Mouse (Mus musculus) hindbrain, embryonic 14.5 days (tissue): ENCODE measurements around the gene Ccdc92. TPM values are rescaled to one million over a fixed set of nuclear protein-coding genes. Genes with fewer than 3 reads are reported as not detected.

Experiments used
- ATAC-seq: fragments of 200-750 bp; cut with Nextera tagmentation; 2 replicates; pipeline ENCODE4 v1.8.0; 2017; ENCODE audit warnings: moderate number of reproducible peaks, mild to moderate bottlenecking, moderate TSS enrichment, moderate library complexity; ENCODE audit not compliant: low FRiP score
- DNase-seq: peaks from one replicate; pipeline ENCODE4 v3.0.0-alpha.2; 2015; ENCODE audit warnings: low spot score
- H3K27ac ChIP-seq: fragments of 300-500 bp; sonication (generic); 2 replicates; pipeline ENCODE4 v1.5.1; 2014; ENCODE audit warnings: mild to moderate bottlenecking, moderate library complexity
- H3K27me3 ChIP-seq: fragments of 300-500 bp; sonication (generic); 2 replicates; pipeline ENCODE4 v1.6.1; 2014; ENCODE audit warnings: mild to moderate bottlenecking, low read length, mixed read lengths; ENCODE audit not compliant: control insufficient read depth, insufficient read depth
- H3K36me3 ChIP-seq: fragments of 300-500 bp; sonication (generic); replicated peaks from 2 replicates; pipeline ENCODE4 v1.6.1; 2014; ENCODE audit not compliant: control insufficient read depth, insufficient read depth
- H3K4me1 ChIP-seq: fragments of 300-500 bp; sonication (generic); replicated peaks from 2 replicates; pipeline ENCODE4 v1.6.1; 2014; ENCODE audit warnings: antibody characterized with exemption, low read length, mixed read lengths; ENCODE audit not compliant: control insufficient read depth, insufficient read depth
- H3K4me2 ChIP-seq: fragments of 300-500 bp; sonication (generic); replicated peaks from 2 replicates; pipeline ENCODE4 v1.6.1; 2014; ENCODE audit warnings: mild to moderate bottlenecking, moderate library complexity
- H3K4me3 ChIP-seq: fragments of 300-500 bp; sonication (generic); replicated peaks from 2 replicates; pipeline ENCODE4 v1.5.1; 2014; ENCODE audit warnings: mild to moderate bottlenecking, low read length
- H3K9ac ChIP-seq: fragments of 300-500 bp; sonication (generic); 2 replicates; pipeline ENCODE4 v1.6.1; 2014
- H3K9me3 ChIP-seq: fragments of 300-500 bp; sonication (generic); 2 replicates; pipeline ENCODE4 v1.6.1; 2016; ENCODE audit warnings: low read length; ENCODE audit not compliant: control insufficient read depth
- WGBS: fragments of 180-500 bp; shearing (Covaris S2); extraction: QIAGEN DNeasy Blood & Tissue Kit; methylation state at CpG from one replicate; pipeline ENCODE4 v1.1.7; 2014; 5-methylcytosine and 5-hydroxymethylcytosine counted together
- polyA plus RNA-seq: library from polyadenylated mRNA; unstranded; fragments of >200 nt; fragmentation: Nextera tagmentation; extraction: Ambion mirVana; gene quantifications from 2 replicates; pipeline ENCODE4 v1.2.1, GENCODE M21; 2014

The Ccdc92 gene
- polyA plus RNA-seq, 1 experiment from 2014 or later = 39.4 TPM

DNA sequence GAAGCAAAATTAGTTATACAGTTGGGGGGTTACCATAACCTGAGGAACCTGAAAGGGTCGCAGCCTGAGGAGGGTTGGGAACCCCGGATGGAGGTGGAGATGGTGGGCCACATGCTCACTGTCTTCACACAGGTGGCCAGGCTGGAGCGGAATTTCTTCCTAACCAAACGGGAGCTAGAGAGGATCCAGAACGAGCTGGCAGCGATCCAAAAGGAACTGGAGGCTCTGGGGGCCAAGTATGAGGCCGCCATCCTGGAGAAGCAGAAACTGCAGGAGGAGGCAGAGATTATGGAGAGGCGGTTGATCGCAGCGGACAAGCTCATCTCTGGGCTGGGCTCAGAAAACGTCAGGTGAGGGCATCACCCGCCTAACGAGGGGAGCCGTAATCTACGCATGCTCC is 45.2 kb downstream of the Ccdc92 start:
- Histone ChIP-seq H3K27me3 (no peaks in the 10 kb centered on the region), H3K4me3 (no peak overlapping the region), H3K36me3 (no peaks in the 10 kb centered on the region), H3K4me2 (no peak overlapping the region), H3K9ac (no peak overlapping the region), H3K4me1 (no peaks in the 10 kb centered on the region), H3K9me3 (no peaks in the 10 kb centered on the region), H3K27ac (no peak overlapping the region)
- no peak for ATAC-seq
- WGBS = 87% methylated on average over 15 of the region's 15 CpGs
- DNase-seq = no peak

DNA sequence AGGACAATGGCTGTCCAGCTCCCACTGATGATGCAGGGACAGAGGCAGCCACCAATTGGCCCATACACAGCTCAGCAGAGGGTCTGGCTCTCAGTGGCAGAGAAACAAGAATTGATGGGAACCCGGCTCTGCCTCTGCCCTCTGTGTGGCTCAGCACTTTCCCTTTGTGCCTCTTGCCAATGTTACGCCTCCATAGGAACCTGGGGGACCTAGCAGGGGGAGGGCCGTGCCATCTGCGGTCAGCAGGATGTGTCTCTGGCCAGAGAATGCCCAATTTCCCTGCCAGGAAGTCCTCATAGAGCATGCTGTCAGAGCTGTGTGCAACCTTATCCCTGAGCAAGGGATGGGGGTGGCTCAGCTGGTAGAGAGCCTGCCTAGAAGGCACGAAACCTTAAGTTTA is 47.4 kb downstream of the Ccdc92 start:
- ATAC-seq (no peak), DNase-seq (no peak)
- Histone ChIP-seq H3K27me3 (no peaks in the 10 kb centered on the region), H3K4me2 (no peak overlapping the region), H3K9me3 (no peaks in the 10 kb centered on the region), H3K36me3 (no peaks in the 10 kb centered on the region), H3K4me1 (no peaks in the 10 kb centered on the region), H3K4me3 (no peak overlapping the region), H3K9ac (no peak overlapping the region), H3K27ac (no peak overlapping the region)
- 65% methylated on average over 5 of the region's 5 CpGs for WGBS

DNA sequence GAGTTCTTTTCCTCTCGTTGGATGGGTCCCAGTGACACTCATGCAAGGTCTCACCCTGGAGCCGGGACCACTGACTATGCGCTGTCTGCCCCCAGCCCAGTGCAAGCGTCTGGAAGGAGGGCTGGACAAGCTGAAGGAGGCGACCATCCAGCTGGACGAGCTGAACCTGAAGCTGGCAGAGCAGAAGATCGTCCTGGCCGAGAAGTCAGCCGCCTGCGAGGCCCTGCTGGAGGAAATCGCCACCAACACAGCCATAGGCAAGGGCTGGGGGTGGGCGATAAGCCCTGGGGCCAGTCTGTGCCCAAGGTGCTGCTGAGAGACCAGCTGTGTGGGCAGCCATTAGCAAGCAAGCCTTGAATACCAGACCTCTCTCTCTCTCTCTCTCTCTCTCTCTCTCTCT is 49.8 kb downstream of the Ccdc92 start:
- DNase-seq = no peak
- 90% methylated on average over 12 of the region's 12 CpGs for WGBS
- H3K27ac ChIP-seq = no peak overlapping the region

DNA sequence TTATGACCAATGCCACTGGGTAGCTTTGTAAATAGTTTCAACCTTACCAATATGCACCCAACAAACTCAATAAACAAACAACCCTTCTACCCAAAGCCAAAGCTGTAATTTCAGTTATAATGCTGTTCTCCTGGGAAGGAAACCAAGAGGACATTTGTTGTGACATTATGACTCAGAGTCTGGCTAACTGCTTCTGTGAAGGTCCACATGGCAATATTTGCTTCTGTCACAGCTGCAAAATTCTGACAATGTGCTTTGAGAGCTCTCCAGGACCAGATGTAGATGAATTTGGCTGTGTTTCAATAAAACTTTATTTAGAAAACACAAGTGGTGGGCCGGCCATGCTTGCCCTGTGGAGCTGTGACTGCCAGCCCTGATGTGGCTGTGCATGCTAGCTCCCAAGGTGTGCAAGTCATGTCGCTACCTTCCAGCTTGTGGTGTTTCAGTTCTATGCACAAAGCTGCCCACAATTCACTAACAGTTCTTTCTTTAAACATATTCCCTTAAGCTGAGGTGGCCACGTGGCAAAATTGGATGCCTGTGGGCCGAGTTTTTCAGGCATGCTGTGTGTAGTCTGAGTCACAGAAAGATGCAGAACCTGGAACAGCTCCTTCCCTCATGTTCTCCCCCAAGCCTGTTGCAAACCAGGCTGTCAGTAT is 52.4 kb downstream of the Ccdc92 start:
- Histone ChIP-seq H3K4me1 (no peaks in the 10 kb centered on the region), H3K36me3 (no peaks in the 10 kb centered on the region), H3K27ac (no peak overlapping the region), H3K9ac (no peak overlapping the region), H3K9me3 (no peaks in the 10 kb centered on the region), H3K4me3 (no peak overlapping the region), H3K4me2 (no peak overlapping the region), H3K27me3 (no peaks in the 10 kb centered on the region)
- 86% methylated on average over 4 of the region's 4 CpGs for WGBS
- no peak for ATAC-seq
- no peak for DNase-seq

More for the DNA sequence above, 49.8 kb downstream of the Ccdc92 start:
- H3K4me2 ChIP-seq = no peak overlapping the region
- H3K4me1 ChIP-seq = no peaks in the 10 kb centered on the region
- no peaks in the 10 kb centered on the region for H3K27me3 ChIP-seq
- no peaks in the 10 kb centered on the region for H3K9me3 ChIP-seq
- H3K9ac ChIP-seq = no peak overlapping the region
- no peaks in the 10 kb centered on the region for H3K36me3 ChIP-seq
- H3K4me3 ChIP-seq = no peak overlapping the region
- no peak for ATAC-seq

DNA sequence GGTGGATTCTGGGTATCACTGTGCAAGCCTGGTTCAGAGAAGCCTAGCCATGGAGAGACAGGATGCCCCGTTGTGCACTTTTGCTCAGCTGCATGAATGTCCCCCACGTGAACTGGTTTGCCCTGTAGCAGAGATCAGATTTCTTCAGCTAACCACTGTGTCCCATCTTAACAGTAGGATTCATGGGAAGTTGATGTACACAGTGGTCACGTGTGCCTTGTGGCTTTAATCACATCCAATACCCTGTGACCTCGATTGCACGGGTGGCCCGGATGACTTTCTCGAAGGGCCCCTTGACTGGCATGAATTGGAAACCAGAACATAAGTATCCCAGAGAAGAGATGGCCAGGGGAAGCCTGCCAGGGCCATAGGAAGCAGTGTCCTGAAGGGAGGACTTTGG is 70.1 kb downstream of the Ccdc92 start:
- H3K9ac ChIP-seq = no peak overlapping the region
- ATAC-seq (no peak), DNase-seq (no peak)
- H3K27ac ChIP-seq = no peak overlapping the region
- H3K4me3 ChIP-seq = no peak overlapping the region
- WGBS = 87% methylated on average over 7 of the region's 7 CpGs
- H3K4me1 ChIP-seq = no peaks in the 10 kb centered on the region
- H3K4me2 ChIP-seq = no peak overlapping the region
- H3K36me3 ChIP-seq = no peaks in the 10 kb centered on the region
- no peaks in the 10 kb centered on the region for H3K9me3 ChIP-seq
- H3K27me3 ChIP-seq = no peaks in the 10 kb centered on the region

DNA sequence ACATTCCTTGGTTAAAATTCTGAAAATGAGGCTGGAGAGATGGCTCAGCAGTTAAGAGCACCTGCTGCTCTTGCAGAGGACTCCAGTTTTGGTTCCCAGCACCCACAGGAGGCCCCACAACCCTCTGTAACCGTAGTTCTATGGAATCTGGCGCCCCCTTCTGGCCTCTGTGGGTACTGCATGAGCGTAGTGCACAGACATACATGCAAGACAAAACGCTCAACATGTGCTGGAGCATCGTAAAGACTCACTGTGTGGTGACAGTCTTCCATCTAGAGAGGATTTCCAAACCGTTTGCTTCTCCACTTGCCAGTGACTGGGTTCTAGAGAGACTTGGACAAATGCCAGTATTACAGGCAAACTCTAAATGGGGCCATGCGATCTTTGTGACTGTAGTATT is 76.6 kb downstream of the Ccdc92 start:
- Histone ChIP-seq H3K4me1 (no peaks in the 10 kb centered on the region), H3K9me3 (no peaks in the 10 kb centered on the region; the same call in 1 of the 2 replicates), H3K36me3 (no peaks in the 10 kb centered on the region), H3K4me3 (no peak overlapping the region), H3K27me3 (no peaks in the 10 kb centered on the region), H3K9ac (no peak overlapping the region), H3K4me2 (no peak overlapping the region), H3K27ac (no peak overlapping the region)
- WGBS = 83% methylated on average over 7 of the region's 7 CpGs
- ATAC-seq (no peak), DNase-seq (no peak)

Other genes starting within 250 kb of the Ccdc92 start
- 37.3 and 38.1 TPM in 2 replicates for gene Atp6v0a2, start 233.8 kb downstream of the Ccdc92 start, polyA plus RNA-seq
- 0.09 and 0.24 TPM in 2 replicates for gene Dnah10, start 137.3 kb downstream of the Ccdc92 start, polyA plus RNA-seq
- 76.3 and 76.8 TPM in 2 replicates for gene Zfp664, start 267 bp upstream of the Ccdc92 start, polyA plus RNA-seq
- 5.8 and 6.4 TPM in 2 replicates for gene Rflna, start 140.8 kb upstream of the Ccdc92 start, polyA plus RNA-seq